Mouse (Mus musculus) cerebellum, adult 2 months (tissue): Measurements from ENCODE around the gene Btbd35f26. TPM values are rescaled to one million over a fixed set of nuclear protein-coding genes. Genes with fewer than 3 reads are reported as not detected.
A peak's percentile ranks its signal among the peaks of the same experiment; 100 is the strongest.
"Not testable (repeated sequence)": the region's sequence is repeated elsewhere in the genome, so short reads cannot be mapped to it uniquely, and the experiment has no call there.

Source experiments
- DNase-seq, 2 experiments: peaks; one replicate each; pipeline ENCODE4 v3.0.0; 2021
- H3K27ac ChIP-seq: fragments of 200-500 bp; 2 replicates; pipeline ENCODE4 v1.5.1; 2012; ENCODE audit warnings: low read length, control low read depth, inconsistent platforms; ENCODE audit not compliant: insufficient read depth
- H3K27me3 ChIP-seq: fragments of 200-500 bp; 2 replicates; pipeline ENCODE4 v1.6.1; 2012; ENCODE audit warnings: inconsistent platforms, mild to moderate bottlenecking, low read length, moderate library complexity; ENCODE audit not compliant: control insufficient read depth, insufficient read depth
- H3K4me1 ChIP-seq: fragments of 200-500 bp; 2 replicates; pipeline ENCODE4 v1.6.1; 2011; ENCODE audit warnings: low read length; ENCODE audit not compliant: control insufficient read depth, insufficient read depth
- H3K4me3 ChIP-seq: fragments of 200-500 bp; replicated peaks from 2 replicates; pipeline ENCODE3; 2011; ENCODE audit warnings: mild to moderate bottlenecking, low read depth, low read length, control low read depth; ENCODE audit not compliant: insufficient read depth
- WGBS: fragments of 180-500 bp; shearing (Covaris S2); methylation state at CpG from one replicate; pipeline ENCODE4 v1.1.7; 2018; 5-methylcytosine and 5-hydroxymethylcytosine counted together
- polyA plus RNA-seq: library from polyadenylated mRNA; depleted of rRNA; stranded (reverse); fragments of >200 nt; gene quantifications from 2 replicates; pipeline ENCODE4 v1.2.3, GENCODE M21; 2012; rRNA removed

Btbd35f26 gene
- polyA plus RNA-seq: not detected in 2 replicates

GRCm38 (mm10) chrX:31336154-31336553 lies at the start of gene Btbd35f26:
Gene Btbd35f26, plus strand, starts transcription at chrX:31336454.
- H3K4me1 ChIP-seq, H3K27me3 ChIP-seq, DNase-seq, H3K27ac ChIP-seq, H3K4me3 ChIP-seq: not testable (repeated sequence)
- no CpG with 5 or more reads among the region's 4 CpGs for WGBS

- not testable (repeated sequence) for H3K27me3 ChIP-seq, H3K4me1 ChIP-seq
- WGBS: 54% methylated on average over 2 of the region's 4 CpGs
Observed at GRCm38 (mm10) chrX:31341924-31342323, 5.7 kb downstream of the Btbd35f26 start.

GRCm38 (mm10) chrX:31383818-31384217 lies 47.6 kb downstream of the Btbd35f26 start, which contains the start of gene Btbd35f19:
Gene Btbd35f19, minus strand, starts transcription at chrX:31383918.
- H3K4me1 ChIP-seq, DNase-seq, H3K27ac ChIP-seq, H3K27me3 ChIP-seq, H3K4me3 ChIP-seq: not testable (repeated sequence)
- no CpG with 5 or more reads among the region's 4 CpGs for WGBS

More at GRCm38 (mm10) chrX:31341924-31342323, 5.7 kb downstream of the Btbd35f26 start:
- DNase-seq: peak in 1 of 2 experiments; percentile 2
- not testable (repeated sequence) for H3K27ac ChIP-seq, H3K4me3 ChIP-seq

Other genes starting within 250 kb of the Btbd35f26 start
- not detected in 2 replicates for gene Btbd35f29, start 218.8 kb upstream of the Btbd35f26 start, polyA plus RNA-seq
- not detected in 2 replicates for gene Spin2f, start 82.6 kb upstream of the Btbd35f26 start, polyA plus RNA-seq
- gene Btbd35f19, start 47.5 kb downstream of the Btbd35f26 start, polyA plus RNA-seq: not detected in 2 replicates
- gene Gm21883, start 237.8 kb downstream of the Btbd35f26 start, polyA plus RNA-seq: not detected in 2 replicates